In genomic region chrX:152620917-152621316, GRCm38 (mm10) we compare ENCODE assay signal across 26 mouse cellular contexts. TPM values are rescaled to one million over a fixed set of nuclear protein-coding genes. Genes with fewer than 3 reads are reported as not detected.
A peak's percentile ranks its signal among the peaks of the same experiment; 100 is the strongest.
DNase-seq lines count a peak whose midpoint lies in the region; ATAC-seq and TF ChIP-seq lines count a peak whose summit lies in the region.
"Had no signal": no experiment of that assay in that cellular context is flagged by ENCODE, and none has a peak within 500 bp of the region (broad histone marks: within the 10 kb centered on the region; RNA-seq: fewer than 3 reads in every experiment).

No protein-coding gene starts in this region.

- H3K9ac ChIP-seq in kidney, embryonic 15.5 days, result no peak overlapping the region
- no peak overlapping the region for H3K9ac ChIP-seq in lung, postnatal 0 days (replicated peaks; ENCODE audit: low read depth)
- H3K9ac ChIP-seq in stomach, postnatal 0 days (ENCODE audit: low read length), result no peak overlapping the region
- H3K9ac ChIP-seq: heart, embryonic 13.5 days; hindbrain, embryonic 13.5 days had no signal

- no peak overlapping the region for H3K4me2 ChIP-seq in kidney, embryonic 15.5 days
- no peak overlapping the region for H3K4me2 ChIP-seq in lung, postnatal 0 days (replicated peaks; ENCODE audit: low read depth, low read length)
- no peak overlapping the region for H3K4me2 ChIP-seq in stomach, postnatal 0 days (replicated peaks; ENCODE audit: low read depth)
- H3K4me2 ChIP-seq: heart, embryonic 13.5 days; hindbrain, embryonic 13.5 days had no signal

- ATAC-seq in kidney, embryonic 15.5 days (replicated peaks; ENCODE audit: low FRiP score), result no peak
- no peak for ATAC-seq in lung, postnatal 0 days
- no peak for ATAC-seq in stomach, postnatal 0 days (ENCODE audit: low FRiP score, low TSS enrichment)
- ATAC-seq: forebrain, embryonic 14.5 days; inflammation-experienced regulatory T-cells, adult 6 months; midbrain, embryonic 16.5 days had no signal

- no peaks in the 10 kb centered on the region for H3K4me1 ChIP-seq in kidney, embryonic 15.5 days
- H3K4me1 ChIP-seq in lung, postnatal 0 days (ENCODE audit: insufficient read depth, low read depth, low read length), result no peaks in the 10 kb centered on the region
- no peaks in the 10 kb centered on the region for H3K4me1 ChIP-seq in stomach, postnatal 0 days (replicated peaks; ENCODE audit: control insufficient read depth, insufficient read depth)
- H3K4me1 ChIP-seq: heart, embryonic 13.5 days; hindbrain, embryonic 13.5 days had no signal

- peaks cover 46% of the 10 kb centered on the region for H3K27me3 ChIP-seq in kidney, embryonic 15.5 days
- no peaks in the 10 kb centered on the region for H3K27me3 ChIP-seq in lung, postnatal 0 days (replicated peaks; ENCODE audit: insufficient read depth, low read length)
- H3K27me3 ChIP-seq in stomach, postnatal 0 days (ENCODE audit: control insufficient read depth, insufficient read depth, low read length), result no peaks in the 10 kb centered on the region

- no peak overlapping the region for H3K27ac ChIP-seq in kidney, embryonic 15.5 days
- H3K27ac ChIP-seq in lung, postnatal 0 days (ENCODE audit: low read length), result no peak overlapping the region
- H3K27ac ChIP-seq in stomach, postnatal 0 days (replicated peaks), result no peak overlapping the region
- H3K27ac ChIP-seq: heart, embryonic 13.5 days; hindbrain, embryonic 13.5 days had no signal

- TF ChIP-seq CTCF in lung, postnatal 0 days (IDR thresholded peaks at IDR 0.05), result no peak
- no peak for TF ChIP-seq CTCF in stomach, postnatal 0 days (IDR thresholded peaks at IDR 0.05; ENCODE audit: low read depth)

- TF ChIP-seq EP300 in lung, postnatal 0 days (IDR thresholded peaks at IDR 0.05), result no peak
- no peak for TF ChIP-seq EP300 in stomach, postnatal 0 days (optimal IDR thresholded peaks at IDR 0.05)

- H3K9me3 ChIP-seq in kidney, embryonic 15.5 days (replicated peaks), result no peaks in the 10 kb centered on the region
- no peaks in the 10 kb centered on the region for H3K9me3 ChIP-seq in lung, postnatal 0 days (ENCODE audit: low read length)
- no peaks in the 10 kb centered on the region for H3K9me3 ChIP-seq in stomach, postnatal 0 days (ENCODE audit: control insufficient read depth, low read length)
- H3K9me3 ChIP-seq: heart, embryonic 13.5 days; hindbrain, embryonic 13.5 days had no signal

- H3K36me3 ChIP-seq in kidney, embryonic 15.5 days, result 0 out of 2 replicates have a peak, but pooled peaks cover 4% of the 10 kb centered on the region
- no peaks in the 10 kb centered on the region for H3K36me3 ChIP-seq in lung, postnatal 0 days (ENCODE audit: insufficient read depth, low read length)
- H3K36me3 ChIP-seq in stomach, postnatal 0 days (ENCODE audit: control insufficient read depth, insufficient read depth, low read length), result no peaks in the 10 kb centered on the region

- peak; percentile 57 for DNase-seq in kidney, adult 11 months
- peak; percentile 18 for DNase-seq in lung, postnatal 10 days
- no peak for DNase-seq in lung, postnatal 0 days (ENCODE audit: low spot score)
- DNase-seq in kidney, postnatal 10 days, result peak; percentile 52
- DNase-seq in stomach, postnatal 0 days (ENCODE audit: low spot score), result peak; percentile 19
- DNase-seq in left cerebral cortex, adult 8-10 months (ENCODE audit: low spot score in 2 of 2), result no peak
- DNase-seq in ovary, postnatal 14 days (ENCODE audit: low spot score), result no peak
- DNase-seq: B cell, adult 2 months; cerebellum, adult 9-10 months; gastrocnemius, postnatal 14 days; heart, adult 18-20 months; left cerebral cortex, postnatal 4 days; liver; retina, postnatal 1 day; thymus, postnatal 36 days had no signal

- H3K4me3 ChIP-seq in kidney, embryonic 15.5 days (replicated peaks), result no peak overlapping the region
- no peak overlapping the region for H3K4me3 ChIP-seq in lung, postnatal 0 days (ENCODE audit: low read depth, low read length)
- H3K4me3 ChIP-seq in stomach, postnatal 0 days (ENCODE audit: low read depth, low read length), result no peak overlapping the region
- H3K4me3 ChIP-seq: heart, embryonic 13.5 days; hindbrain, embryonic 13.5 days had no signal

RNA-seq across cellular contexts. Expression of gene Cldn34a, which starts 57.8 kb away (rescaled TPM):
- not detected in 2 replicates for polyA plus RNA-seq in kidney, embryonic 15.5 days (2015; fragmentation: Nextera tagmentation; extraction: Ambion mirVana)
- polyA plus RNA-seq in lung, postnatal 0 days (2015; fragmentation: Nextera tagmentation; extraction: Ambion mirVana), result not detected in 2 replicates
- not detected in 2 replicates for polyA plus RNA-seq in stomach, postnatal 0 days (2015; fragmentation: Nextera tagmentation; extraction: Ambion mirVana)
- total RNA-seq in left cerebral cortex, adult 8-10 months (2022), result not detected
- total RNA-seq: gastrocnemius, postnatal 14 days; heart, adult 18-20 months; heart, postnatal 25 days; layer of hippocampus, adult 8-10 months; left cerebral cortex, adult 18-20 months; left cerebral cortex, postnatal 4 days had no signal
- polyA plus RNA-seq: cortical plate, adult 2 months; embryonic facial prominence, embryonic 11.5 days; forebrain, embryonic 14.5 days; heart, embryonic 13.5 days; hindbrain, embryonic 13.5 days; inflammation-experienced regulatory T-cells, adult 6 months; midbrain, embryonic 16.5 days had no signal

Comparison
In these comparisons a context has a peak if more than half of its experiments do, and no peak if none do; other contexts are left out.
1. DNase-seq: peak in kidney, adult 11 months (single experiment), lung, postnatal 10 days (single experiment), kidney, postnatal 10 days (single experiment) and stomach, postnatal 0 days (single experiment); none in lung, postnatal 0 days (single experiment), left cerebral cortex, adult 8-10 months (0 of 2) and ovary, postnatal 14 days (single experiment).